Mouse (Mus musculus) small intestine, adult 2 months (tissue): ENCODE measurements around the gene Cenpv. TPM values are rescaled to one million over a fixed set of nuclear protein-coding genes. Genes with fewer than 3 reads are reported as not detected.

Experiments
- H3K27ac ChIP-seq: fragments of 200-500 bp; 2 replicates; pipeline ENCODE4 v1.5.1; 2012; ENCODE audit warnings: low read depth, low read length, control low read depth, inconsistent platforms; ENCODE audit not compliant: insufficient read depth
- H3K27me3 ChIP-seq: fragments of 200-500 bp; 2 replicates; pipeline ENCODE4 v1.6.1; 2012; ENCODE audit warnings: mild to moderate bottlenecking, moderate library complexity, low read length, inconsistent platforms; ENCODE audit not compliant: control insufficient read depth, insufficient read depth
- H3K36me3 ChIP-seq: fragments of 200-500 bp; 2 replicates; pipeline ENCODE4 v1.6.1; 2012; ENCODE audit warnings: mild to moderate bottlenecking, low read length, control low read depth, inconsistent platforms; ENCODE audit not compliant: control insufficient read depth, insufficient read depth
- H3K4me1 ChIP-seq: fragments of 200-500 bp; 2 replicates; pipeline ENCODE4 v1.6.1; 2012; ENCODE audit warnings: low read length, inconsistent platforms, mixed read lengths; ENCODE audit not compliant: control insufficient read depth, insufficient read depth, insufficient read length
- H3K4me3 ChIP-seq: fragments of 200-500 bp; 2 replicates; pipeline ENCODE4 v1.5.1; 2012; ENCODE audit warnings: low read depth, mild to moderate bottlenecking, control low read depth, inconsistent platforms, low read length, moderate library complexity
- CTCF ChIP-seq: fragments of 200-500 bp; IDR thresholded peaks from 2 replicates; pipeline ENCODE4 v1.5.1; 2012; ENCODE audit warnings: low read depth, mild to moderate bottlenecking, control low read depth, inconsistent platforms, low read length, moderate library complexity, mixed read lengths; ENCODE audit not compliant: insufficient replicate concordance, insufficient read length; ENCODE audit errors: extremely low read depth
- POLR2A ChIP-seq: fragments of 200-500 bp; IDR thresholded peaks from 2 replicates; pipeline ENCODE4 v1.6.1; 2012; ENCODE audit warnings: low read depth, mild to moderate bottlenecking, control low read depth, inconsistent platforms, low read length, moderate library complexity
- WGBS: fragments of 180-500 bp; shearing (Covaris S2); methylation state at CpG from one replicate; pipeline ENCODE4 v1.1.7; 2018; 5-methylcytosine and 5-hydroxymethylcytosine counted together
- polyA plus RNA-seq: library from polyadenylated mRNA; depleted of rRNA; stranded (reverse); fragments of >200 nt; gene quantifications from 2 replicates; pipeline ENCODE4 v1.2.3, GENCODE M21; 2012; rRNA removed

The Cenpv gene
- polyA plus RNA-seq, result 77.4 and 175 TPM in 2 replicates

DNA sequence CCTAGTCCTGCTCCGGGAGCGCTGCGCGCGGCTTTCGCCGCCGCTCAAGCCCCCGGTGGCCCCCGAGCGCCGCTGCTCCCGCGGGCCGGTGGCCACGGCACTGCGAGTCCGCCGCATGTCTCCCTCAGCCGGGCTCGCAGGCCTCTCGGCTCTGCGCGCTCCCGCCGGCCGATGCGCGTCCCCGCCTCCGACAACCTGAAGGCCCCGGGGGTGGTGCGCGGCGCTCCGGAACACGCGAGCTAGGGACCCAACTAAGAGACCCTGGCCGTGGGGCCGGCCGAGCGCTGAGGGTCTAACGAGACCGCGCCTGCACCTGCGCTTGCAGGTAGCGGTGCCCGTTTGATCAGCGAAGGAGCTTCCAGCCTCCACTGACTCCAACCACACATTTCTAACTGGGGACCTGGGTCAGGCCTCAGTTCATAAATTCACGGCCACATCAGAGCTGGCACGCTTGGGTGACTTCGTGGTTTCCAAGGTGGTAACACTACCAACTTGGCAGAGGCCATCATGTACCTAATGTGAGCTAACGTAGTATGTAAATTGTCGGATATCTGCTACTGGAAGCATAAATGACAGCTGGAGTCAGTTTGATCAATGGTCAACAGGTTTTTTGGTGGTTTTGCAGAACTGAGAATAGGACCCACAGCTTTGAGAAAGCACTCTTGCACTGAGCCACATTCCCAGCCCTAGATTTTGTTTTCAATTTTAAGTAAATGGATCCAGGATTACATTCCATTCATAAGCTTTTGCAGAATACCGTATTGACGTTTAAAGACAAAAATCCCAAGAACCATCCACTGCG is at the start of gene Cenpv:
TSS of gene Cenpv (minus strand) at position 173 of the 802 bp plus-strand sequence.
- Histone ChIP-seq H3K27ac (peak within 1 kb of the TSS; percentile 76), H3K4me3 (peak within 1 kb of the TSS; percentile 96), H3K27me3 (no peaks in the 10 kb centered on the region), H3K4me1 (peaks cover 4% of the 10 kb centered on the region; the same call in 1 of the 2 replicates), H3K36me3 (peaks cover 2% of the 10 kb centered on the region)
- TF ChIP-seq POLR2A, result peak; percentile 72
- TF ChIP-seq CTCF, result no peak
- 6% methylated on average over 49 of the region's 57 CpGs for WGBS

DNA sequence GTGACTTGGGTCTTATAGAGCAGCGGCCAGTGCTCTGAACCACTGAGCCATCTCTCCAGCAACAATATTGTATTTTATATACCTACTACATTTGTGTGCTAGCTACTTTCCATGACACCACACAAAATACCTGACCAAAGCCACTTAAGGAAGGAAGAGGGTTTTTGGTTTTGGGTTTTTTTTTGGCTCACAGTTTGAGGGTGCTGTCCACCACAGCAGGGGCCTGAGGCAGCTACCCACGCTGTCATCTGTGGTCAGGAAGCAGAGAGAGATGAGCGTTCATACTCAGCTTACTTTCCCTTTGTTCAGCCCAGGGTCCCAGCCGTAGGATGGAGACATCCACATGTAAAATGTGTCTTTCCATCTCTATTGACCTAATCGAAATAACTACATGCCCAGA is 48.0 kb upstream of the Cenpv start:
- no peak overlapping the region for H3K4me3 ChIP-seq
- no peaks in the 10 kb centered on the region for H3K4me1 ChIP-seq
- no peaks in the 10 kb centered on the region for H3K27me3 ChIP-seq
- WGBS, result 83% methylated on average over 5 of the region's 5 CpGs
- H3K27ac ChIP-seq, result no peak overlapping the region
- TF ChIP-seq CTCF, result no peak
- TF ChIP-seq POLR2A, result no peak
- no peaks in the 10 kb centered on the region; the same call in 1 of the 2 replicates for H3K36me3 ChIP-seq

DNA sequence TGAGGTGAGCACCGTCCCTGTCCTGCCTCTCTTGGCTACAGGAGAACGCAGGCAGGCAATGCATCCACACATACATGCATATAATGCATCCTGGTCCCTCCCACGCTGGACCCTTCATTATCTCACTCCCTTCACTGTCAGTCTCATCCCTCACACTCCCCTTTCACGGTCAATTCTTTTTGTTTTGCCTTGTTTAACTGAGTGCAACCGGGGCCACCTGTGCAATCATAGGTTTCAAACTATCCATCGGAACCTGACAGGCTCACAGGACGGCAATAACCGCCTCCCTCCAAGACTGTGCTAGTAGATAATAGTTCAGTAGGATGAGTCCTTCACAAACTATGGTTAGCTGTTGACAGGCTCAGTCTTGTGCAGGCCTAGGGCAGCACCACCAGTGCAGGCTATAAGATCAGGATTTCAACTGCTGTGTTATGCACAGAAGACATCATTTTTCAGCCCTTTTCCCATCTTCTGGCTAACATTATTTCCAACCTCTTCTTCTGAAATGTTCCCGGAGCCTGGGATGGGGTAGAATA is 45.7 kb upstream of the Cenpv start:
- H3K4me1 ChIP-seq, result no peaks in the 10 kb centered on the region
- H3K4me3 ChIP-seq, result no peak overlapping the region
- WGBS, result 80% methylated on average over 9 of the region's 9 CpGs

DNA sequence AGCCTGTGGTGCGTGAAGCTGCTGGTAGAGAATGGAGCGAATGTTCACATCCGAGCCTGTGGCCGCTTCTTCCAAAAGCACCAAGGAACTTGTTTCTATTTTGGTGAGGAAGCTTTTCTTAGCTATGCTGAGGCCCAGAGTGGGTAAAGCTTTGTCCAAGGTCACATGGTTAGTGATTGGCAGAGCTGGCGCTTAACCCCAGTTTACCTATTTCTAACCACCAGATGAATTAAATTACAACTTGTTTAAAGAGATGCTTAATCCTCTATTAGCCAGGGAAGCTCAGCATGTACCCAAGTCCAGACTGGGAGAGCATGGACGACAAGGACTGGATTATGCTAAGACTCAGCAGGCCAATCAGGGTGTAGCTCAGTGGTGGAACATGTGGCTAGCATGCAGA is 44.0 kb upstream of the Cenpv start:
- TF ChIP-seq POLR2A (no peak), CTCF (no peak)
- Histone ChIP-seq H3K27me3 (no peaks in the 10 kb centered on the region), H3K4me1 (no peaks in the 10 kb centered on the region), H3K27ac (no peak overlapping the region), H3K36me3 (no peaks in the 10 kb centered on the region), H3K4me3 (no peak overlapping the region)
- 92% methylated on average over 6 of the region's 6 CpGs for WGBS

More for the DNA sequence above, 45.7 kb upstream of the Cenpv start:
- no peak for TF ChIP-seq POLR2A
- no peaks in the 10 kb centered on the region for H3K27me3 ChIP-seq
- H3K27ac ChIP-seq, result no peak overlapping the region
- no peaks in the 10 kb centered on the region for H3K36me3 ChIP-seq

GRCm38 (mm10) chr11:62576530-62577152 is 37.6 kb upstream of the Cenpv start:
- Histone ChIP-seq H3K4me3 (peak overlapping the region; percentile 65), H3K4me1 (peaks cover 5% of the 10 kb centered on the region; the same call in 1 of the 2 replicates), H3K27me3 (no peaks in the 10 kb centered on the region), H3K36me3 (no peaks in the 10 kb centered on the region), H3K27ac (peak overlapping the region; percentile 20; the same call in 1 of the 2 replicates)
- whole genome bisulfite sequencing, result 74% methylated on average over 16 of the region's 16 CpGs
- no peak for TF ChIP-seq CTCF
- no peak for TF ChIP-seq POLR2A

GRCm38 (mm10) chr11:62575659-62576438 is 36.8 kb upstream of the Cenpv start:
- TF ChIP-seq CTCF (no peak), POLR2A (0 out of 2 replicates have a peak, but pooled peaks have one; percentile 1)
- H3K27ac ChIP-seq, result peak overlapping the region; percentile 12
- 12% methylated on average over 27 of the region's 27 CpGs for WGBS
- H3K4me1 ChIP-seq, result peaks cover 5% of the 10 kb centered on the region; the same call in 1 of the 2 replicates
- H3K27me3 ChIP-seq, result no peaks in the 10 kb centered on the region
- peak overlapping the region; percentile 65 for H3K4me3 ChIP-seq
- no peaks in the 10 kb centered on the region for H3K36me3 ChIP-seq

GRCm38 (mm10) chr11:62575297-62575658 is 36.2 kb upstream of the Cenpv start:
- no peaks in the 10 kb centered on the region for H3K36me3 ChIP-seq
- peak overlapping the region; percentile 65 for H3K4me3 ChIP-seq
- WGBS, result 1% methylated on average over 9 of the region's 9 CpGs
- H3K27me3 ChIP-seq, result no peaks in the 10 kb centered on the region
- H3K27ac ChIP-seq, result no peak overlapping the region
- TF ChIP-seq CTCF (peak; percentile 95), POLR2A (0 out of 2 replicates have a peak, but pooled peaks have one; percentile 13)
- H3K4me1 ChIP-seq, result peaks cover 5% of the 10 kb centered on the region; the same call in 1 of the 2 replicates
